Mouse (Mus musculus) cortical plate, adult 2 months (tissue): ENCODE data around the gene Lrrc4b. TPM values are rescaled to one million over a fixed set of nuclear protein-coding genes. Genes with fewer than 3 reads are reported as not detected.

Source experiments
- H3K27ac ChIP-seq: fragments of 200-500 bp; 2 replicates; pipeline ENCODE4 v1.5.1; 2012; ENCODE audit warnings: low read length, control low read depth, inconsistent platforms; ENCODE audit not compliant: insufficient read depth
- H3K4me1 ChIP-seq: fragments of 200-500 bp; 2 replicates; pipeline ENCODE4 v1.6.1; 2011; ENCODE audit warnings: low read length; ENCODE audit not compliant: control insufficient read depth, insufficient read depth
- H3K4me3 ChIP-seq: fragments of 200-500 bp; 2 replicates; pipeline ENCODE4 v1.5.1; 2011; ENCODE audit warnings: mild to moderate bottlenecking, low read length, control low read depth; ENCODE audit not compliant: insufficient read depth
- CTCF ChIP-seq: fragments of 200-500 bp; IDR thresholded peaks from 2 replicates; pipeline ENCODE4 v1.5.1; 2011; ENCODE audit warnings: mild to moderate bottlenecking, control low read depth, low read length; ENCODE audit not compliant: insufficient read depth; ENCODE audit errors: extremely low read depth
- POLR2A ChIP-seq: fragments of 200-500 bp; IDR thresholded peaks from 2 replicates; pipeline ENCODE4 v1.6.1; 2011; ENCODE audit warnings: mild to moderate bottlenecking, low read length, control low read depth; ENCODE audit not compliant: insufficient read depth; ENCODE audit errors: extremely low read depth
- polyA plus RNA-seq: library from polyadenylated mRNA; depleted of rRNA; stranded (reverse); fragments of >200 nt; gene quantifications from 2 replicates; pipeline ENCODE4 v1.2.3, GENCODE M21; 2012

The Lrrc4b gene
- polyA plus RNA-seq, 1 experiment = 192 TPM

DNA sequence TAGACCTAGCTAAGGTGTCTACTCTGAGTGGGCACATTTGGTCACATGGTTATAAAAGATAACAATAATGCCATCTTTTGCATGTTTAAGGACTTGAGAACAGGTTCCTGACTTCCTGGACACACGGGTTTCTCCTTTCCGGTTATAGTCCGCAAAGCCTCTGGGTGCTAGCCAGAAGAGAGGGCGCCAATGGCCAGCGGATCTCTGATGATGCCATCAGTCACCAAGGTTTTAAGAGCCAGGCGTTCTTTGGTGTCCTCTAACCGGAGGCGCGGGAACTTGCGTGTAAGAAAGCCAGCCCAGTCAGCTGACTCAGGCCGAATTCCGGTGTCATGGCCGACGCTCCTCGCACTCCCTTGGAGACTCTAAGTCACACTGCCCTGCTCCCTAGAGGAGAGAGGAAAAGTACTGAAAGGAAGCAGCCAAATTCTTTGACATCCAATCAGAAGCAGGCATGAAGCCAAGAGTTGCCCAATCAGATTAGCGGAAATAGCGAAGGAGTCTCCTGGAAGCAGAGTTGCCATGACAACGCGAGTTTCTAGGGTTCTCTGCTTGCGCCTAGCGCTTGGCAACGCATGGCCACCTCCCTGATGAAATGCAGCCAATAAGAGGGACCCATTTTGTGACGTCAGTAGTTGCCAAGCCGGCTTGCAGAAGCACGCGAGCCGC lies 23.3 kb upstream of the Lrrc4b start:
- TF ChIP-seq POLR2A (peak; percentile 79), CTCF (no peak)
- Histone ChIP-seq H3K4me3 (peak overlapping the region; percentile 3), H3K4me1 (no peaks in the 10 kb centered on the region), H3K27ac (no peak overlapping the region)

DNA sequence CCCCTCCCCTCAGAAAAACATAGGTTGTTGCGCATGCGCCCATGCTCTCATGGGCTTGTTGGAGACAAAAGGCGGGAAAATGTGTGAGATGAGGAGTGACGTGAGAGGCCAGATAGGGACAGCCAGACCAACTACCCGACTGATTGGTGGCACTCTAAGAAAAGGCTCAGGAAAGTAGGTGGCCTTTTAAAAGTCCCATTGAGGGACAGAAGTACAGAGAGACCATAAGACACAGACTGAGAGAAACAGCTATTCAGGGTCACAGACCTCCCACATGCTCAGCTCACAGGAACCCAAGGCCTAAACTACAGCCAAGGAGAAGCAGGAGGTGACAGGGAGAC lies 22.8 kb upstream of the Lrrc4b start:
- no peak for TF ChIP-seq POLR2A
- no peak for TF ChIP-seq CTCF
- no peak overlapping the region for H3K27ac ChIP-seq
- H3K4me3 ChIP-seq = no peak overlapping the region
- H3K4me1 ChIP-seq = no peaks in the 10 kb centered on the region

DNA sequence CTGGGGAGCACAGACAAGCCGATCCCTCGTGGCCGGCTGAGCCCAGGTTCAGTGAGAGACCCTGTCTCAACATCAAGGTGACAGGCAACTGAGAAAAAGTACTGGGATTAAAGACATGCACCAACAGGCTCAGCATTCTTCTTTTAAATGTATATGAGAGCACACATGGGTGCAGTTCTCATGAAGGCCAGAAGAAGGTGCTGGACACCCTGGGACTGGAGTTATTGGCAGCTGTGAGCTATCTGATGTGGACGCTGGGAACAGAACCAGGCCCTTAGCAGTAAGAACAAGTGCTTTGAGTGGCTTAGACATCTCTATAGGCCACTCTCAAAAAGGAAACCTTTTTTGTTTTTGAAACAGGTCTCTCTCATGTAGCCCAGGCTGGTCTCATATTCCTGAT lies 17.7 kb upstream of the Lrrc4b start:
- Histone ChIP-seq H3K4me3 (no peak overlapping the region), H3K27ac (no peak overlapping the region), H3K4me1 (no peaks in the 10 kb centered on the region)
- no peak for TF ChIP-seq CTCF
- TF ChIP-seq POLR2A = no peak

DNA sequence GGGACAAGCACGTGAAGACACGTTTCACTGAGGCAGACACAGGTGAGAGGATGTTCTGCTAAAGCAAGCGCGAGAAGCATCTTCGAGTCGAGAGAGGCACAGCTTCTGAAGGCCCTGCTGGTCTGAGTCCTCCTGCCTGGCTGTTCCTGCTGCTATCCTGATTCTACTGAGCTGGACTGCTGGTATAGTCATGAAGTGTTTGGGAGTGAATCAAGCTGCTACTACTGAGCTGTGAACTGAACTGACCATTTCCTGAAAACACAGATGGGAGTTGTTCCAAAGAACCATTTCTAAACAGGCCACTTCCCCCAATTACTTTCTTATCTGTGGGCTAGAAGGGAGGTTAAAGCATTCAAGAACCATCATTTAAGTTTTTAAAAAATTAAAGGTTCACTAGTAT lies 15.5 kb upstream of the Lrrc4b start:
- H3K4me1 ChIP-seq = no peaks in the 10 kb centered on the region
- H3K4me3 ChIP-seq = no peak overlapping the region
- TF ChIP-seq CTCF (no peak), POLR2A (no peak)
- H3K27ac ChIP-seq = no peak overlapping the region

DNA sequence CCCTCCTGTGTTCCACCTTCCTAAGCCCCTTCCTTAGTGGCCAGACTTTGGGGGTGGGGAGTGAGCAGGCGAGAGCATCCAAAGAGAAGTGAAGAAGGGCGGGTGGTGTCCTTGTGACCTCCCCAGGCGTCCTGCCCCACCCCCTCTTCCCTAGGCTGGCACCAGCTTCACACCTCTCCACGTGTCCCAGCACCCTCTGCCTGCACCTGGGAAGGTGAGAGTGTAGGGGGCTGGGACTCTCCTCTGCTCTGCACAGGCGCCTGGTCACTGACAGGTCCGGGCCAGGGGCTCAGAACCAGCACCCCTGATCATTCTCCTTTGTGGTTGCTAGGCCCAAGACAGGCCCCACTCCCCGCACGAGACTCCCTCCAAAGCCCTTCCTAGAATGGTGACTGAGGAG lies 1.2 kb upstream of the Lrrc4b start:
- Histone ChIP-seq H3K4me3 (peak overlapping the region; percentile 82; the same call in 1 of the 2 replicates), H3K27ac (no peak overlapping the region), H3K4me1 (peaks cover 6% of the 10 kb centered on the region; the same call in 1 of the 2 replicates)
- TF ChIP-seq CTCF (no peak), POLR2A (no peak)

DNA sequence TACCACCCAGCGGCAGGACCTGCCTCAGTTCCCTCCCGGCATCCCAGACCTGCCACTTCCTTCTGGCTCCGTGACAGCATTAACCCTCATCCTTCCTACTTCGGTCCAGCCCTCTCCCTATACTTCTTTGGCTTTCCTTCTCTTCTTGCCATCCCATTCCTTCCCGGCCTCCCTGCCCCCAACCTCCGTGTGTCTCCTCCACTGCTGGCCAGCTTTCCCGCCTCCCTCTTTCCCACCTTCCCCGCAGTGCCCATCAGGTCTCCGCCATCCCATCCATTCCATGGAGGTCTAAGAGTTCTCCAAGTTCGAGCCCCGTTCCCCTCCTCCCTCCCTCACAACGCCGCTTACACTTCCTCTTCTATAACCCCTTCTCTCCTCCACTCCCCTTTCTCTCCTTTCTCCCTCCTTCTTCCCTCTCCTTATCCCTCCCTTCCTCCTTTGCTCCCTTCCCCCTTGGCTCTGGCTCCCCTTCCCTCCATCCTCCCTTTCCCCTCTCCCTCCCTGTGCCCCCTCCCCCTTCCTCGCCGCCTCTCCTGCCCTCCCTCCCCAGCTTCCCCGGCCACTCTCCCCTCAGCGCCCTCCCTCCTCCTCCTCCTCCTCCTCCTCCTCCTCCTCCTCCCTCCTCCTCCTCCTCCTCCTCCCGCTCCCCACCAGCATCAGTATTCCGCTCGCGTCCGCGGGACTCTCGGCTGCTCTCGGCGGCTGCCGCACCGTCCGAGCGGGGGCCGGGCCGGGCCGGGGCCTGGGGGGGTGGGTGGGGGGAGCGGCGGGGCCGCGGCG lies 457 bp upstream of the Lrrc4b start:
- no peak for TF ChIP-seq POLR2A
- no peak for TF ChIP-seq CTCF
- peaks cover 6% of the 10 kb centered on the region; the same call in 1 of the 2 replicates for H3K4me1 ChIP-seq
- peak overlapping the region; percentile 66; the same call in 1 of the 2 replicates for H3K27ac ChIP-seq
- H3K4me3 ChIP-seq = peak overlapping the region; percentile 82

DNA sequence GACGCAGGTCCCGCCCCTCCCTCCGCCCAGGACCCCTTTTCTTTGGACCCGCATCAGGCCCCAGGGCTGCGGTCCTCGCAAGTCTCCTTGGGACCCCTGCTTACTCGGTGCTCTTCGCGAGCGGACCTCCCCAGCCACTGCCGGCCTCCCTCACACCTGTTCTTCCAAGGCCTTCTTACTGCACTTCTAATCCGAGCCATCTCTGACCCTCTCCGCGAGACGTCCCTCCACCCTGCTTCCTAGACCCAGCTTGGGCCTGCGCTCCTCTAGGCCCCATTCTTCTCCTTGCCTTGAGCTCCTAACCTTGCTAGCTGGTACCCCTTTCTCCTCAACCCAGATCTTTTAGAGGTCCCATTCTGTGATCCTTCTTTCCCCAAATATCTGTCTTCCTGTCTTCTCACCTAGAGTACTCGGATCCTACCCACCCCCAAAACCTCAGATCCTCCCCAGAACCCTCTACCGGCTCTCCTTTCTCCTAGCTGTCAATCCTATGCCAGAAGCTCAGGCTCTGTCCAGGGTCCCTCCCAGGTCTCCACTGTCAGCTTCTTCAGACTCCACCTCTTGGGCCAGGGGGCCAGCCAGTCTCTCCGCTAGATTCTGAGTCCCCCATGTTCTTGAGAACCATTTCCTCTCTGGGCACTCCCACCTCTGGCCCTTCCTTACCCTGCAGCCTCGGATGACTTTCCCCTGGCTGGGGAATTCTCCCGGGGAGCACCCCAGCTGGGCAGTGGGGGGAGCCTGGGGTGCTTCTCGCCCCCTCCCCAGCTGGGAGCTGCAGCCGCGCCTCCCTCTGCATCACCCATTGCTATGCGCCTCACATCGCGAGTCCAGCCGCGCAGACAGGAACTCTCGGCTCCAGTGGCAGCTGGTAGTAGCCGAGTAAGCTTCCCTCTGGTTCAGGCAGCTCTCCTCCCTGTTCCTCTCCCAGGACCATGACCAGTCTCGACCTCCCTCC lies 993 bp downstream of the Lrrc4b start:
- Histone ChIP-seq H3K27ac (peak overlapping the region; percentile 80), H3K4me1 (peaks cover 6% of the 10 kb centered on the region; the same call in 1 of the 2 replicates), H3K4me3 (peak overlapping the region; percentile 82)
- TF ChIP-seq CTCF (no peak), POLR2A (peak; percentile 36; the same call in 1 of the 2 replicates)

DNA sequence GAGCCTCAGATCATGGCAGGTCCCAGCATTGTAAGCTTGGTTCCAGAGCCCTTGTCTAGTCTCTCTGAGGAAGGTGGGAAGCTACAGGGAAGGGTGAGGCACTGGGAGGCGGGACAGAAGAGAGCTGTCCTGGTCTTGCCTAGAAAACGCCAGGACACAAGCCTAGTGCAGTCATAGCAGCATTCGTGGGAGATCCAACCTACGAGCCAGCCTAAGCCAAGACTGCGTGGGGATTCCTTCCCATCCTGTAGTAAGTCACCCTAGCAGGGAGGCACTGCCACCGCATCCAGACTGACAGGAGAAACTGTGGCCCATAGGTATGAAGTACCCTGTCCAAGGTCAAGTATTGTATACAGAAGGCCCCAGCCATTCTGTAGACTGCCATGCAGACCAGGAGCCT lies 3.7 kb downstream of the Lrrc4b start:
- Histone ChIP-seq H3K4me3 (no peak overlapping the region), H3K4me1 (peaks cover 7% of the 10 kb centered on the region; the same call in 1 of the 2 replicates), H3K27ac (no peak overlapping the region)
- TF ChIP-seq CTCF (no peak), POLR2A (no peak)

DNA sequence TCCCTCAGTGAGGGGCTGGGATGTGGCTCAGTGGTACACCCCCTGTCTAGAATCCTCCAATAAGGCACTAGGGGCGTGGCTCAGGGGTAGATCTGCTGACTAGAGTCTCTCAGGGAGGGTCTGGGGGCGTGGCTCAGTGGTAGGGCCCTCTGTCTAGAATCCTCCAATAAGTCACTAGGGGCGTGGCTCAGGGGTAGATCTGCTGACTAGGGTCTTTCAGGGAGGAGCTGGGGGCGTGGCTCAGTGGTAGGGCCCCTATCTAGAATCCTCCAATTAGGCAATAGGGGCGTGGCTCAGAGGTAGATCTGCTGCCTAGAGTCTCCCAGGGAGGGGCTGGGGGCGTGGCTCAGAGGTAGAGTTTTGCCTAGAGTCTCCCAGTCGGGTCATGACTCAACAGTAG lies 4.6 kb downstream of the Lrrc4b start:
- Histone ChIP-seq H3K4me3 (no peak overlapping the region), H3K27ac (no peak overlapping the region), H3K4me1 (peaks cover 13% of the 10 kb centered on the region)
- no peak for TF ChIP-seq POLR2A
- TF ChIP-seq CTCF = no peak
